Mouse (Mus musculus) layer of hippocampus, adult 6 months (tissue): ENCODE data around the gene Gmcl1. TPM values are rescaled to one million over a fixed set of nuclear protein-coding genes. Genes with fewer than 3 reads are reported as not detected.

Experiments
- long read RNA-seq, 2 experiments: library from polyadenylated mRNA; unstranded; transcript quantifications; one replicate each; pipeline ENCODE4 v2.0.0; 2019 to 2020
- polyA plus RNA-seq: library from polyadenylated mRNA; unstranded; fragments of <200 nt; fragmentation: Nextera tagmentation; gene quantifications from 2 replicates; pipeline ENCODE4 v1.2.3, GENCODE M21; 2021

Gmcl1 gene
- 8.0 and 8.6 TPM in 2 replicates for polyA plus RNA-seq
- long read RNA-seq, experiment 1, transcript Gmcl1-201 (14 exons, 2,949 nt), result major isoform, 11 of 22 reads
- long read RNA-seq, experiment 1, partial matches to known transcripts, result 8 of 22 reads
- long read RNA-seq, experiment 1, other reads (novel, unspliced or antisense), result 2 of 22 reads
- long read RNA-seq, experiment 2, transcript Gmcl1-201 (14 exons, 2,949 nt), result major isoform, 136 of 173 reads
- long read RNA-seq, experiment 2, partial matches to known transcripts, result 7 of 173 reads
- long read RNA-seq, experiment 2, other reads (novel, unspliced or antisense), result 29 of 173 reads

GRCm38 (mm10) chr6:86733183-86733876 lies at the start of gene Gmcl1:
TSS of gene Gmcl1 (minus strand) at chr6:86733383.

GRCm38 (mm10) chr6:86683872-86684654 lies 49.1 kb downstream of the Gmcl1 start, which contains the start of gene Snrnp27:
TSS of gene Snrnp27 (minus strand) at chr6:86684522.

GRCm38 (mm10) chr6:86668580-86669239 lies 64.5 kb downstream of the Gmcl1 start, which contains the start of gene Mxd1:
TSS of gene Mxd1 (minus strand) at chr6:86669161.

Other genes starting within 250 kb of the Gmcl1 start
- 98.4 and 118 TPM in 2 replicates for gene Pcbp1, start 207.1 kb downstream of the Gmcl1 start, polyA plus RNA-seq
- gene Asprv1, start 105.2 kb downstream of the Gmcl1 start, polyA plus RNA-seq, result 0.23 and 0.44 TPM in 2 replicates
- gene Mxd1, start 64.2 kb downstream of the Gmcl1 start, polyA plus RNA-seq, result 5.9 and 6.5 TPM in 2 replicates
- 151 and 175 TPM in 2 replicates for gene Snrnp27, start 48.9 kb downstream of the Gmcl1 start, polyA plus RNA-seq
- 7.4 and 10.9 TPM in 2 replicates for gene Anxa4, start 60.2 kb upstream of the Gmcl1 start, polyA plus RNA-seq
- gene Aak1, start 116.1 kb upstream of the Gmcl1 start, polyA plus RNA-seq, result 118 and 132 TPM in 2 replicates